Mouse (Mus musculus) adrenal gland, postnatal 25 days (tissue): ENCODE measurements around the gene B4galnt1. TPM values are rescaled to one million over a fixed set of nuclear protein-coding genes. Genes with fewer than 3 reads are reported as not detected.
A peak's percentile ranks its signal among the peaks of the same experiment; 100 is the strongest.

Experiments used
- DNase-seq: peaks from one replicate; pipeline ENCODE4 v3.0.0; 2021; ENCODE audit warnings: mixed read lengths
- total RNA-seq: library from RNA; stranded (reverse); gene quantifications from 2 replicates; pipeline ENCODE4 v1.2.3, GENCODE M21; 2021

The B4galnt1 gene
- total RNA-seq, 1 experiment from 2014 or later = 8.5 TPM

GRCm38 (mm10) chr10:127170837-127171272, 5.8 kb downstream of the B4galnt1 start:
- peak; percentile 86 for DNase-seq

GRCm38 (mm10) chr10:127171631-127172200, 6.7 kb downstream of the B4galnt1 start:
- DNase-seq = no peak

- DNase-seq = no peak
These were observed 8.4 kb downstream of the B4galnt1 start for GRCm38 (mm10) chr10:127173148-127174065.

GRCm38 (mm10) chr10:127174170-127174569, 9.1 kb downstream of the B4galnt1 start:
- DNase-seq = no peak

- no peak for DNase-seq
These were observed 11.2 kb downstream of the B4galnt1 start for GRCm38 (mm10) chr10:127176228-127176627.

- no peak for DNase-seq
These were observed 11.7 kb downstream of the B4galnt1 start for GRCm38 (mm10) chr10:127176756-127177155.

GRCm38 (mm10) chr10:127177235-127177634, 12.2 kb downstream of the B4galnt1 start:
- DNase-seq = no peak

- DNase-seq = peak; percentile 68
These were observed 12.7 kb downstream of the B4galnt1 start for GRCm38 (mm10) chr10:127177719-127178118.

- no peak for DNase-seq
These were observed 13.4 kb downstream of the B4galnt1 start for GRCm38 (mm10) chr10:127178286-127179027.

GRCm38 (mm10) chr10:127179871-127180694, 15.1 kb downstream of the B4galnt1 start, which contains the start of gene Slc26a10:
Slc26a10 (minus strand) TSS chr10:127180645.
- no peak for DNase-seq

GRCm38 (mm10) chr10:127180695-127181047, 15.6 kb downstream of the B4galnt1 start:
- DNase-seq = no peak

- no peak for DNase-seq
These were observed 16.5 kb downstream of the B4galnt1 start for GRCm38 (mm10) chr10:127181566-127181965.

- DNase-seq = no peak
These were observed 17.6 kb downstream of the B4galnt1 start for GRCm38 (mm10) chr10:127182624-127183023.

- no peak for DNase-seq
These were observed 18.7 kb downstream of the B4galnt1 start for GRCm38 (mm10) chr10:127183759-127184158.

GRCm38 (mm10) chr10:127185101-127185500, 20.1 kb downstream of the B4galnt1 start:
- no peak for DNase-seq

GRCm38 (mm10) chr10:127185506-127185905, 20.5 kb downstream of the B4galnt1 start:
- no peak for DNase-seq

- DNase-seq = no peak
These were observed 21.4 kb downstream of the B4galnt1 start for GRCm38 (mm10) chr10:127186451-127186850.

- DNase-seq = no peak
These were observed 22.5 kb downstream of the B4galnt1 start for GRCm38 (mm10) chr10:127187371-127188078.

GRCm38 (mm10) chr10:127188079-127188453, 23.0 kb downstream of the B4galnt1 start:
- no peak for DNase-seq

- peak; percentile 72 for DNase-seq
These were observed 23.6 kb downstream of the B4galnt1 start for GRCm38 (mm10) chr10:127188465-127189115.
